Mouse (Mus musculus) embryonic fibroblast, embryonic 13.5 days (primary cell): ENCODE measurements around the gene Kcnj14.

Source experiments
- CTCF ChIP-seq: IDR thresholded peaks from 2 replicates; pipeline ENCODE4 v1.5.1; 2011; ENCODE audit warnings: mild to moderate bottlenecking, control low read depth, low read length, moderate library complexity, borderline replicate concordance; ENCODE audit not compliant: insufficient read depth
- POLR2A ChIP-seq: IDR thresholded peaks from 2 replicates; pipeline ENCODE4 v1.6.1; 2011; ENCODE audit warnings: low read depth, mild to moderate bottlenecking, control low read depth, low read length, moderate library complexity

GRCm38 (mm10) chr7:45790721-45791120, 33.9 kb downstream of the Kcnj14 start:
- TF ChIP-seq CTCF (no peak), POLR2A (no peak)
